8 mouse cellular contexts compared by ENCODE assay signal in the genomic region with DNA sequence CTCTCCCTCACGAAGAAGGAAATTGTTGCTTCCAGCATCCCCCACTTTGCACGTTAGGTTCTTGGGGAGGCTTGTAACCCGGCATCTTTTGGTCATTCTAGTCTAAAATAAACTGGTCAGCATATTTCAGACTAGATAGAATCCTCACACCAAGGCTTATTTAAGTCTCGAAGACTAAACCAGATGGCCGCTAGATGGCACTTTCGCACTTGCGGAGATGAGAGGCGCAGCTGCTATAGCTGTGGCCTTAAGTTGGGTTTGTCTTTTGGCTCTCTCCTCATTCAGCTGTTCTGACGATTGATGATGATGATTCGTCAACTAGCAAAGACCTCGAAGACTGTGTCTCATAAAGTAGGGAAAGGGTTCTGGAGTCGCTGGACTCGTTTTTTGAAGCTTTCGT. TPM values are rescaled to one million over a fixed set of nuclear protein-coding genes. Genes with fewer than 3 reads are reported as not detected.
A peak's percentile ranks its signal among the peaks of the same experiment; 100 is the strongest.
DNase-seq lines count a peak whose midpoint lies in the region; ATAC-seq and TF ChIP-seq lines count a peak whose summit lies in the region.

No protein-coding gene starts in this region.

- H3K9me3 ChIP-seq in hindbrain, embryonic 10.5 days: no peaks in the 10 kb centered on the region
- no peaks in the 10 kb centered on the region for H3K9me3 ChIP-seq in hindbrain, embryonic 12.5 days (replicated peaks)

- H3K27ac ChIP-seq in hindbrain, embryonic 10.5 days: no peak overlapping the region
- no peak overlapping the region for H3K27ac ChIP-seq in hindbrain, embryonic 12.5 days
- H3K27ac ChIP-seq in spleen, adult 2 months (ENCODE audit: insufficient read depth, low read length): no peak overlapping the region

- H3K4me2 ChIP-seq in hindbrain, embryonic 12.5 days (replicated peaks): no peak overlapping the region

- TF ChIP-seq POLR2A in spleen, adult 2 months (IDR thresholded peaks at IDR 0.05; ENCODE audit: low read depth, low read length): no peak

- no peak overlapping the region for H3K9ac ChIP-seq in hindbrain, embryonic 12.5 days

- no peaks in the 10 kb centered on the region for H3K27me3 ChIP-seq in hindbrain, embryonic 10.5 days (ENCODE audit: insufficient read depth, poor library complexity, severe bottlenecking)
- no peaks in the 10 kb centered on the region for H3K27me3 ChIP-seq in hindbrain, embryonic 12.5 days
- no peaks in the 10 kb centered on the region for H3K27me3 ChIP-seq in spleen, adult 2 months (ENCODE audit: control insufficient read depth, insufficient read depth, low read length)

- peak; percentile 75 for DNase-seq in hindbrain, embryonic 10.5 days (ENCODE audit: low spot score)
- peak; percentile 47 to 58 for DNase-seq in adrenal gland, adult 18-20 months (ENCODE audit: low spot score in 2 of 2)
- DNase-seq in embryo, embryonic 9.5 days (ENCODE audit: extremely low spot score): peak; percentile 61
- DNase-seq in heart, postnatal 10 days: peak; percentile 63 to 80
- DNase-seq in layer of hippocampus, adult 9-11 months: peak; percentile 55
- DNase-seq in spleen, adult 2 months (ENCODE audit: low read depth in 1 of 2, low spot score in 2 of 2): peak; percentile 45 to 48

- 15% methylated on average over 14 of the region's 14 CpGs for WGBS in hindbrain, embryonic 10.5 days
- 13% methylated on average over 14 of the region's 14 CpGs for WGBS in hindbrain, embryonic 12.5 days
- 12% methylated on average over 14 of the region's 14 CpGs for WGBS in spleen, adult 2 months

- intact Hi-C loops in heart, postnatal 10 days (cut with DNase I): loop anchor here (1.0 to 5.0 kb wide), 3 partner anchors 70 to 210 kb away; no protein-coding TSS in a partner anchor

- no peaks in the 10 kb centered on the region for H3K36me3 ChIP-seq in hindbrain, embryonic 10.5 days
- no peaks in the 10 kb centered on the region for H3K36me3 ChIP-seq in hindbrain, embryonic 12.5 days
- no peaks in the 10 kb centered on the region for H3K36me3 ChIP-seq in spleen, adult 2 months (ENCODE audit: control insufficient read depth, insufficient read depth, low read length)

- no peak overlapping the region for H3K4me3 ChIP-seq in hindbrain, embryonic 10.5 days
- no peak overlapping the region for H3K4me3 ChIP-seq in hindbrain, embryonic 12.5 days
- H3K4me3 ChIP-seq in spleen, adult 2 months (ENCODE audit: extremely low read depth, insufficient read depth, insufficient read length): no peak overlapping the region

- no peak for ATAC-seq in hindbrain, embryonic 12.5 days (ENCODE audit: low FRiP score)
- ATAC-seq in megakaryocyte-erythroid progenitor cell, adult 5-6 weeks (replicated peaks; ENCODE audit: low FRiP score, low TSS enrichment, poor library complexity, severe bottlenecking): peak; percentile 66

- peak; percentile 75; the same call in 1 of the 2 replicates for TF ChIP-seq CTCF in spleen, adult 2 months (IDR thresholded peaks at IDR 0.05; ENCODE audit: extremely low read depth, insufficient read depth, insufficient read length, insufficient replicate concordance)

- H3K4me1 ChIP-seq in hindbrain, embryonic 10.5 days (replicated peaks): peaks cover 18% of the 10 kb centered on the region
- H3K4me1 ChIP-seq in hindbrain, embryonic 12.5 days: peaks cover 6% of the 10 kb centered on the region
- H3K4me1 ChIP-seq in spleen, adult 2 months (ENCODE audit: control insufficient read depth, insufficient read depth, insufficient read length): no peaks in the 10 kb centered on the region

RNA-seq across cellular contexts. Expression of a gene that starts 23.9 kb away (rescaled TPM):
- polyA plus RNA-seq in hindbrain, embryonic 10.5 days (2016; fragmentation: Nextera tagmentation; extraction: Ambion mirVana): 39.8 and 42.9 TPM in 2 replicates
- polyA plus RNA-seq in hindbrain, embryonic 12.5 days (2016; fragmentation: Nextera tagmentation; extraction: Ambion mirVana): 42.8 and 46.6 TPM in 2 replicates
- total RNA-seq in adrenal gland, adult 18-20 months (2021): 10 to 100 TPM; 16.8 to 34.1 TPM
- 10 to 100 TPM; 17.9 to 21.6 TPM for total RNA-seq in heart, postnatal 10 days (2021)
- total RNA-seq in megakaryocyte-erythroid progenitor cell, adult 5-6 weeks (2014; fragmentation: Nextera tagmentation): 25.3 and 33.0 TPM in 2 replicates
- total RNA-seq in megakaryocyte-erythroid progenitor cell, adult 5-6 weeks (2017): 61.6 and 114 TPM in 2 replicates
- polyA plus RNA-seq in spleen, adult 2 months (2012; rRNA removed): 1.6 and 2.8 TPM in 2 replicates

RNA-seq across cellular contexts. Expression of a gene that starts 35.8 kb away (rescaled TPM):
- polyA plus RNA-seq in hindbrain, embryonic 10.5 days (2016; fragmentation: Nextera tagmentation; extraction: Ambion mirVana): 32.2 and 35.3 TPM in 2 replicates
- 44.4 and 44.8 TPM in 2 replicates for polyA plus RNA-seq in hindbrain, embryonic 12.5 days (2016; fragmentation: Nextera tagmentation; extraction: Ambion mirVana)
- total RNA-seq in adrenal gland, adult 18-20 months (2021): 100 to 1,000 TPM in 1 of 2 experiments, 10 to 100 TPM in 1; 74.5 to 255 TPM
- 10 to 100 TPM; 18.8 to 20.3 TPM for total RNA-seq in heart, postnatal 10 days (2021)
- 0.17 and 1.1 TPM in 2 replicates for total RNA-seq in megakaryocyte-erythroid progenitor cell, adult 5-6 weeks (2014; fragmentation: Nextera tagmentation)
- 1.1 and 2.0 TPM in 2 replicates for total RNA-seq in megakaryocyte-erythroid progenitor cell, adult 5-6 weeks (2017)
- polyA plus RNA-seq in spleen, adult 2 months (2012; rRNA removed): 1.4 and 1.5 TPM in 2 replicates

Comparison
In these comparisons a context has a peak if more than half of its experiments do, and no peak if none do; other contexts are left out.
1. RNA of a gene that starts 35.8 kb away (total RNA-seq): 74.5 to 255 TPM in adrenal gland, adult 18-20 months and 18.8 to 20.3 TPM in heart, postnatal 10 days; 0.17 to 2.0 TPM in megakaryocyte-erythroid progenitor cell, adult 5-6 weeks; every median in the first group is over 4 times any median in the second.
2. Peak in every context shown above with its lines, with median percentiles within 50 percentile points of each other: DNase-seq.